Mouse (Mus musculus) heart, adult 11 months (tissue): Measurements from ENCODE around the gene Exoc6.

Experiments used
- DNase-seq: peaks from one replicate; pipeline ENCODE4 v3.0.0; 2022

The Exoc6 gene

DNA sequence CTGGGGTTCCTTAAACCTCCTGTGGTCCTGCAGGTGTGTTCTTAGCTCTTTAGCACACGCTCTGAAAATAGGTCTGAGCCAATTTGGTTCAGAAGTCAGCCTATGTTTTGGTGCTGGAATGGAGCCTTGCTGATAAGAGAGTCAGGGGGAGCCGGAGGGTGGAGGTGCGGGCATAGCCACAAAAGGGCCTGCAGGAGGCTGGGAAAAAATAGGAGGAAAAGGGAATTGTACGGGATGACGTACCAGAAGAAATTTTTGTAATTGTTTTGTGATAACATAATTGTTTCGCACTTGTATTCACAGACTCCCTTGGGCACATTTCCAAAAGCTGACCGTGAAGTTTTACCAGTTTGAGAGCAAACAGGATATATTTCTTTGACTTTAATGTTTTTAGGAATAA, 10.0 kb upstream of the Exoc6 start:
- DNase-seq = peak; percentile 98

GRCm38 (mm10) chr19:37543537-37544326, 6.5 kb upstream of the Exoc6 start:
- peak; percentile 98 for DNase-seq

DNA sequence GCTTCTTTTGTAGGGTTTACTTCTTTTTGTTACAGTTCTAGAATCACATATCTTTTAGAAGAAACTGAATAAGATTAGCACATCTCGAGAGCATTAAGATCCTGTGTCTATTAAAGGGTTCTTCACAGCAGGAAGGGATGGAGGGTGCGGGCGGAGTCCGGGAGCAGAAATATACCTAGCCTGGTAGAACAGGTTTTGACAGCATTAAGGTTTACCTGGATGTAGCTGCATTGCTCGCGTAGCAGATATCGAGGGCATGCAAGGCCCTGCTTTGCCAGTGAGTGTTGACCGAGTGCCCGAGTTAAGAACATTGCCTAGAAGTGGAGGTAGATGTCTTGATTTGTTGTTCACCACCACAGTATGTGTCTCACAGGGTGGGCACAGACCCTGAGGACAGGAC, 5.7 kb upstream of the Exoc6 start:
- DNase-seq = peak; percentile 87

GRCm38 (mm10) chr19:37545231-37545630, 5.0 kb upstream of the Exoc6 start:
- peak; percentile 52 for DNase-seq

DNA sequence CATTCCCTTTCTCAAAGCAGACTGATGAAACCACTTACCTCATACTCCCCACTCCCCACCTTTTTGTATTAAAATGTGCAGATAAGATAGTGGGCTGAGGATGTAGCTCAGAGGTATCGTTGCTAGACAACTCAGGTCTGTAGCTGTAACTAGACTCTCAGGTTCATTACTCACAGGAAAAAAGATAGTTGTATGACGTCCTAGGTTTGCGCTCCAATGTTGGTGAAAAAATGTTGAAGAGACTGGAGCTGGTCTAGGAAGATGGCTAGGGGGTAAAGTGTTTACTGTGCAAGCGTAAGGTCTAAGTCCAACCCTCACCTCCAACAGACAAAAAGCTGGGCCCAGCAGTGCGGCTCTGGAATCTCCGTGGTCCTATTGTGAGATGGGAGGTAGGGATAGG, 4.5 kb upstream of the Exoc6 start:
- DNase-seq = peak; percentile 72

DNA sequence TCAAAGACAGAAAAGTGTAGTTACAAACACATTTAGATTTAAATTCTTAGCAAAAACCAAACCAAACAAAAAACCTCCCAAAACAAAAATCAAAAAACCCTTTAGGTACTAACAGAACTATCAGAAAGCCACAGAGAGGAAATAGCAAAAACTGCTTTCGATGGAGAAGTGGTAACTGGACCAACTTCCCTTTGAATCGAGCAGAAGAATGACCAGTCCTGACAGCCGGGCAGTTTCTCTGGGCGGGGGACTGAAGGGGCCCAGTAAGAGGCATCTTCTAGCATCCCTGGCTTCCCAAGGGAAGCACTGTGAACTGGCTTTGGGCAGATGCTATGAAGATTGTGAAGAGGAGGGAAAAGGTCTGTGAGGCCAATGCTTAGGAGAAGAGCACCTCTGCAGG, 3.4 kb upstream of the Exoc6 start:
- peak; percentile 78 for DNase-seq

DNA sequence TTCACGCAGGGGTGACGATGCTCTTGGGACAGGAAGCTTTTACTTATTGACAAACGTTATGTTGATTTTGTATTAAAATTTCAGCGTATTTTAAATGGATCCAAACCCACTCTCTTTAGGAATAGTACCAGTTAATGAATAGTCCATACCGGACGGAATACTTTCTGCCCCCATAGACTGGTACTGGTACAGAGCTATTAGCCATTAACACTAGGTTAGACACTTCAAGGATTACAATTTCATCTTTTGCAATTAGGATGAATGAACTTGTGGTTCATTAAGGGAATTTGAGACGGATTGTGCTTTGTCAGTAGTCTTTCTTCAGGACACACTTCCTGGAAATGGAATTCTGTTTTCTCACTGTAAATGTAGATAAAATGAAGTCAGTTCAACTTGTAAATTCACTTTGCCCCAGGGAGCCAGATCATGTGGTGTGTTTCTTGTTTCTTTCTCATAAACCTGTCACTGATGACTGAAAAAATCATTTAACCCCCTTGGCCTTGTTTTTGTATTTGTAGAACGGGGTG, 885 bp downstream of the Exoc6 start:
- DNase-seq = no peak

DNA sequence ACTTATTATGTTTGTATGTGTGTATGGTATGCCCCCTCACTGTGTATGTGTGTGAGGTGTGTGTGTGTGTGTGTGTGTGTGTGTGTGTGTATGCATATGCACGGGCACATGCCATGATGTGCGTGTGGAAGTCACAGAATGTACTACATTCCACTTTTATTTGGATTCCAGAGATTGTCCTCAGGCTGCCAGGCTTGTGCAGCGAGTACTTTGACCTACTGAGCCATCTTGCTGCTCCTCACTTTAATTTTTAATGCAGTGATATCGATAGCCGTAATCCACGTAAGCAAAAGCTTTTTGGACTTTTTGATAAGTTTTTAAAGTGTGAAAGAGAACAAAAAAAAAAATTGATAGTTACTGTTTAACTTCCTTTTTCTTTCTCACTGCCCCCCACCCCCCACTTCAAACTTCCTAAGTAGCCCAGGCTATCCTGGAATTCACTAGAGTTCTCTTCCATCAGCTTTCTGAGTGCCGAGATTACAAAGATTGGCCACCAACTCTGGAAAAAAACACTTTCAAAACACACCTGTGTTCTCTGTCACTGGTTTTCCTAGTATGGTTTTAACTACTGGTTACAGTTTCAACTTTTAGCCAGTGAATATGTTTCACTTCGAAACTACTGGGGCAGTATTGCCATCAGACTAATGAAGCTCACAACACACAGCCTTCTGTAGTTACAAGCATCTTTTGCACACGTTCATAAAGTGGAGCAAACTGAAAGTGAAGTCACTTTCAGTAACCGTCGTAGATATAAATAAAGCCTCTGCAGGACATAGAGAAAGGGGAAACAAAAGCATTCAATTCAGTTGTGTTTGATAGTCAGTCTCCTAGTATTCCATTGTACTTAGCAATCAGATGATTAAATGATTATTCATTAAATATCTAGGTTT, 3.4 kb downstream of the Exoc6 start:
- DNase-seq = peak; percentile 50

- peak; percentile 68 for DNase-seq
Observed at GRCm38 (mm10) chr19:37554266-37554650, 4.0 kb downstream of the Exoc6 start.

DNA sequence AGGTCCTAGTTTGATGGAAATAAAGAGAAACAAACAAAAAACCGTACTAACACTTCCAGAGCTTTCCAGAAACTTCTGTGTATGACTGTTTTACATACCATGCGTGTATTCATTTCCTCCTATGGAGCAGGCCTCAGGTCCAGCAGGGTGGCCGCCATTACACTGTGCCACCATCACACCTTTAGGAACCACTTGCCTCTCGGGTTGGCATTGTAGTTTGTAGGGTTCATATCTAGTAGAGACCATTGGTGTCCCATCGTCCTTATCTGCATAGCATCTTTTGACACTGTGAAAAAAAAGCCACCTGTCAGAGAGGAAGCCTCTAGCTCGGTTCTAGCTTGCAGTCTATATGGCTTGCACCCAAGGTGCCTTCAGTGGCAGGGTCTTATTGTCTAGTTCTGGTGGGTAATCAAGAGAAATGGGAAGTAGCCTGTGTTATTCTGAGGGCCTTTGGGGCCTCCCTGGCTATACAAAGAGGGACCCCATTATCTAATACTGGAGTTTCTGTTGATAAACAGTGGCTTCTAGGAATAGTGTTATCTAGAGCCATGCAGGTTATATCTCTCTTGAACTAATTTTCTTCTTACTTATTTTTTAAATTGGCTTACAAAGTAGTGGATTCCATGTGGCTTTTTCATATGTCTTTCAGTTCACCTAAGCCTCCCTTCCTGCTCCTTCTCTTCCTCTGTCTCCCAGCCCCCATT, 5.8 kb downstream of the Exoc6 start:
- DNase-seq = peak; percentile 62

DNA sequence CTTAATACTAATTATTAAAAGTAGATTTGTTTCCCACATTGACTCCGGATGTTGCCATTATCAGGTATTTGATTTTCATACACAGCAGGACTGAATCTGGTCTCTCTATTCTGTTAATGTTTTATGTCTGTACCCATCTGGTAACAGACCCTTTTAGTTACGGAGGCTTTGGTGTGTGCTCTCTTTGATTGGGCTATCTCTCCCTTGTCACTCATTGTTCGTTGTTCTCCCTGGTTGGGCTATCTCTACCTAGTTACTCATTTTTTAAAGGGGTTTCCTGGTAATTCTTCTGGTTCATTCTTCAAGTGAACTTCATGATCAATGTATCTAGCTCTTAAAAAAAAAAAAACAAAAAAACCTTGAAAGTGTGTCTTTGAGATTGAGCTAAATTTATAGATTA, 7.7 kb downstream of the Exoc6 start:
- DNase-seq = peak; percentile 22

GRCm38 (mm10) chr19:37559286-37560079, 9.3 kb downstream of the Exoc6 start:
- DNase-seq = peak; percentile 78

DNA sequence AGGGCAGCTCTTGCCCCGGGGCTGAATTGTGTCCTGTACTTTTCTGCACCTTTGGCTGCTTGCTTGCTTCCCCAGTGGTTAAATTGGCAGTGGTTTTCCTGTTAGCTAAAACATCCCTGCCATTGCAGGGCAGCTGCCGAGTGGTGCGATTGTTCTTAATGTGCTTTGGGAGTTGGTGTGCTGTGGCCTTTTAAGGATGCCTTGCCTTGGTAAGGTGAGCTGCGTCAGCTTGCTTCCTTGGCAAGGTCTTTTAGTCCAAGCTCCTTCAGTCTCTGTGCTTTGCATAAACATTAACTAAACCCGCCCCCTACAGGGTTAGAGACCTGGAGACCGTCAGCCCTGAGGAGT, 9.8 kb downstream of the Exoc6 start:
- DNase-seq = peak; percentile 88

GRCm38 (mm10) chr19:37561106-37561892, 11.1 kb downstream of the Exoc6 start:
- peak; percentile 98 for DNase-seq

DNA sequence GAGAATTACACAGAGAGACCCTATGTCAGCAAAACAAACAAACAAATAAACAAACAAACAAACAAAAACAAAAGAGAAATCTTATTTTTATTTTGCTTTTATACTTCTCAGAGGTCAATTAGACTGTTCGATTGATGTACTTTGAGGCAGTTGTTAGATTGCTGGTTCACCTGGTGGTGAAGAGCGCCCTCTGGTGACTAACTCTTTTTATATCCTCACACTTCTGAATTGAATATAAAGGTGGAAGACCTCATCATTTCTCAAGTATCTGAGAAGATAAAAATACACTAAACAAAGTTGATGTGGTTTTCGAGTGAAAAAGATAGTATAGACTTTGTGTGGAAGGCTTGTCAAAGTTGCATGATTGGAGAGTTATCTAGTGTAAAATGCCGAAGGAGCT, 13.5 kb downstream of the Exoc6 start:
- peak; percentile 10 for DNase-seq

GRCm38 (mm10) chr19:37565806-37566205, 15.6 kb downstream of the Exoc6 start:
- DNase-seq = peak; percentile 53

DNA sequence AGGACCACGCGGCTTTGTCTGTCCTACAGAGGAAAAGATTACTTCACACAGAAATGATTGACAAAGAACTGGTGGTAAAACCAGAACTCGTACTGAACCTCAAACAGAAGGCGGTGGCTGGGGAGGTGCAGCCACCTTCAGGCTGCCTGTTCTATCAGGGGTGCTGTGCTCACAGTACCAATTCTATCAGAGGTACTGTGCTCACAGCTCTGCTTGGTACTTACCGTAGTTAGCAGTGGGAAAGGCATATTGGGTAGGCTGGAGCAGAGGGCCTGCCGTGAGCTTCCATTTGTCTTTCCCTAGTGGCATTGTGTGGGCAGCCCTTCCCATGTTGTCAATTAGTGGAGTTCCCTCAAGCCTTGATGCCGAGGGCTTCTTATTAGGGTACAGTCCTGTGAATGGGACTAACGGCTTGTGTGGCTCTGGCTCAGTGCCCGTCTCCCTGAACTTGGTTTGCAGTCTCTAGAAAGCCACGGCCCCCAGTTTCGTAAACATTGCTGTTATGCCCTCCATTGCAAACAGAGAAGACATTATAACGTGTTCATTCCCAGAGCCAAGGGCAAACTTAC, 19.1 kb downstream of the Exoc6 start:
- peak; percentile 81 for DNase-seq

GRCm38 (mm10) chr19:37570966-37571718, 20.9 kb downstream of the Exoc6 start:
- peak; percentile 63 for DNase-seq

DNA sequence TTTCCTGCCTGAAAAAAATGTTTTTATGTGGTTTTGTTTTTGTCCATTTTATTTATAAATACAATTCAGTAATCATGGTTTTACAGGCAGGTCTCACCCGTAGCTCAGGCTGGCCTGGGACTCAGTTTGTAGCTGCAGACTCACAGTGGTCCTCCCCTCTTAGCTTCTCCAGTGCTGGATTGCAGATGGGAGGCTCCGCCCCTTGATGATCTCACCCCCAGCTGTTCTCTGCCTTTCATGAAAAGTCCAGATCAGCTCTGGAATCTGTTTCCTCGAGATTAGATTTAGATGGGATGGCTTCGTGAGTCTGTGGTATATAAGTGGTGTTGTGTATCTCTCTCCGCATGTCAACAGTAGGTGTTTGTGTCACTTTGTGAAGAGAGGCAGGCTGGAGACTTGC, 24.6 kb downstream of the Exoc6 start:
- peak; percentile 86 for DNase-seq

- DNase-seq = peak; percentile 88
Observed at GRCm38 (mm10) chr19:37579607-37580006, 29.4 kb downstream of the Exoc6 start.
